Mouse (Mus musculus) CD8-positive naive resting alpha-beta T cell, adult 57 days (primary cell): ENCODE data around the gene Babam1. TPM values are rescaled to one million over a fixed set of nuclear protein-coding genes. Genes with fewer than 3 reads are reported as not detected.

Experiments used
- total RNA-seq: library from RNA; stranded (reverse); gene quantifications from one replicate; pipeline ENCODE4 v1.2.4, GENCODE M21; 2023

The Babam1 gene
- total RNA-seq, result 109 TPM

DNA sequence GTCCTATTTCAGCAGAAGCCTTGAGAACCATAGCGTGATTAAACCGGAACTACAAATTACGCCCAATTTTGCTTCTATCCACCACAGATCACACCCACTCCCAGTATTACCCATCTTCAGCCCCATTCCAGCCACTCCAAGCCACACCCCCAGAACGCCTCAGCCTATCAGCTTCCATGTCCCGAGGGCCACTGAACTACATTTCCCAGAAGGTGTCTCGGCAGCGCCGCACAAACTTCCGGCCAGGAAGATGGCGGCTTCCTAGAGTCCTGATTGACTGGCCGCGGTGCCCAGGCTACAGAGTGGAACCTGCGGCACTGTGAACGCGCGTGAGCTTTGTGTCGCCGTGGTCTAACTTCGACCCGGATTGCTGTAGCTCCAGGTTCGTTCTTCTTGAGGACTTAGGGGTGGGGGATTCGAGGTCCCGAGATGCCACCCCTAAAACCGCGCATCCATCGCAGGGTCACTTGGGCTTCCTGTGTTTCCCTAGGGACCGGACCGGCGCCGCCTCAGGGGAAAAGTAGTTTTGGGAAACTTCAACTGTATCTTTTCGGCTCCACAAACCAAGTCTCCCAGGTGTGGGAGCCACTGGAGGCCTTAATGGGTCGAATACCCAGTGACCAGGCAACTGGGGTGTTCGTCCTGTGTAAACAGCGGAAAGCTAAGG is at the start of gene Babam1:
Babam1 (plus strand) TSS at position 223 of the 667 bp plus-strand sequence.

DNA sequence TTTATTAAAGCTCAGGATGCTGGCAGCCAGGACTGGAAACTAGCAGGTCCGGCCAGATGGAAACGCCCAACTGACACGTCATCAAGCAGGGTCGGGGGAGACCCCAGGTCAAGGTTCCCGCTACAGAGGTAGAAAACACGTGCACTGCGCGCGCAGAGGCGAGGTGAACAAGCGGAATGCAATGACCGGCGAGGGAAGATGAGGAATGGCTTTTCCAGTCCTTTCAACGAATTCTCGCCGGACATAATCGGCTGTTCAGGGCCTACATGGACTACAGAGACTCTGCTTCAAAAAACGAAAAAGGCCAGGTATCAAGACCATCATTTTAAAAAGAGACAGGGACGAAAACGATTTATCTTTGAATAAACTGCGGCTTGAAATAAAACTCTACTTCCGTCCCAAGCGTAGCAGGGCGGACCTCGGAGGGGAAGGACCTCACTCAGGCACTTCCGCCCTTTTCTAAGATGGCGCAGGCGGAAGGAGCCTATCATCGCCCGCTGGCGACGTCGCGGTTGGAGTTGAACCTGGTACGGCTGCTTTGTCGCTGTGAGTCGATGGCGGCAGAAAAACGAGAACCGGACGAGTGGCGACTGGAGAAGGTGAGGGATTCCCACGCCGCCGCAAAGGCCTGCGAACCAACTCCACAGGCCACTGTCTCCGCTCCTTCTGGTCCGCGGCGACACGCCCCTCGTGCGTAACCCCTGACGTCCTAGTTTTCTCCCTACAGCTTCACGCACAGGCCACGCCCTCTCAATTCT is 29.7 kb upstream of the Babam1 start, which contains the start of gene Use1:
Use1 (plus strand) TSS at position 78 of the 758 bp plus-strand sequence.

DNA sequence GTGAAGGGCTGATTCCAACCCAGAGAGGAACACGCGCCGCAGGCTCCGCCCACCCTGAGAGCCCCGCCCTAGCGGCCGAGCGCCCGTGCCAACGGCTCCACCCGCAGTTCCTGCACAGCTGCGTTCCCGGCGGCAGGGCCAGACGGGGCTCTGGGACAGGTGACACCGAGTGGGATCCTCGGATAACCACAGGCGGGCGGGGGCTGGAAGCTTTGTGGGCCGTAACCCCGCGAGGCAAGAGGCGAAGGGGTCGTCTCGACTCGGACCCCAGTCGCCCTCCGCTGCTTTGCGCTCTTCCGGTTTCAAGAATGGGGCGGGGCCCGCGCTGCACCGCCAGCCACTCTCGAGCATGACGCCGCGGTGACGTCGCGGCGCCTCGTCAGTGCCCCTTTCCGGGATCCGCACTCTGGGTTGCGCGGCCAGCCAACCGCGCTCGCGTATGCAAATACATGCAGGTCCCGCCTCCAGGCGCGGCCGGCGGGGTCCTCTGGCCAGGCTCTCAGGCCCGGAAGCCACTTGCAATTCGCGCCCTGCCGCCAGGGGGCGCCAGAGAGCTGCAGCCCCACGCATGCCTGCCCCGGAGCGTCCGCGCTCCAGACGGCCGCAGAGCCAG is 25.3 kb upstream of the Babam1 start, which contains the start of gene Ocel1:
Ocel1 (plus strand) TSS at position 63 of the 613 bp plus-strand sequence.

DNA sequence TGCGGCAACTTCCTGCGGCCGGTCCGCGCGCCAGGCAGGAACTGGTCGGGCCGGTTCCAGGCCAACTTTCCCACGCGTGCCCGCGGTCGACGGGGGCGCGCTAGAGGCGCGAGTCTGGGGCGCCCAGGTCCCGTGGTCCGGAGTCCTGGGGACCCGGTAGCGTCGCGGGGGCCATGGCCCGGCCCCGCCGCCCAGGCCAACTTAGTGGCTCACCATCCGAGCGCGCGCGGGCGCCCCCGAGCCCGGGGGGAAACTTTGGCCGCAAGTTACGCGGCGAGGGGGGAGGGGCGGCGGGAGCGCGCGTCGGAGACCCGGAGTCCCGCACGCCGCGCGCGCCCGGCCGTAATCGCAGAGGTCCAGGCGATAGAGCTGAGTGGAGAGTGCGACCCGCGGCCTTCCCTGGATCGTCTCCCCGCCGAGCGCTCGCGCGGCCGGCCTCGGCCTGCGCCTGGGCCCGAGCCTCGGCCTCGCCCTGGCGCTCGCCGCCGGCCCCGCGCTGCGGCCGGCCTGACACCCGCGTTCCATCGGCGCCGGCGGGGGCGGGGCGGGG is 15.2 kb upstream of the Babam1 start, which contains the start of gene Nr2f6:
Nr2f6 (minus strand) TSS at position 540 of the 550 bp plus-strand sequence.

DNA sequence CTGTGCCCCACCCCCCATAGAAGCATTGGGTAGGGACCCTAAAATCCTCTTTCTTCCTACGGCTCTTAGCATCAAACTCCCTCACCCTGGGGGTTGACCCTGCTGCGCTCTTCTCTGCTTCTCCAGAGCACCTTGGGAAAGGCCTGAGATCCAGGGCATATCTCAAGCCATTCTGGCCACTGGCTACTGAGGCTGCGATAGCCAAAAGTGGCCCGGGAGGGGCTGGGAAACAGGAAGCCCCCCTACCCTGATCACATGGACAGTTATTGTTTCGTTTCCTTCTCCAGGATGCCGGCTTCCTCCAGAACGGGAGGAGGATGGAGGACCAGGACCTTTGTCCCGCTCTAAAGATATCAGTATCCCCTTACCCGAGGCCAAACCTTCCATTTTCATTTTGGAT is 1.0 kb upstream of the Babam1 start, which contains the start of gene Ushbp1:
Ushbp1 (minus strand) TSS at position 174 of the 400 bp plus-strand sequence.

DNA sequence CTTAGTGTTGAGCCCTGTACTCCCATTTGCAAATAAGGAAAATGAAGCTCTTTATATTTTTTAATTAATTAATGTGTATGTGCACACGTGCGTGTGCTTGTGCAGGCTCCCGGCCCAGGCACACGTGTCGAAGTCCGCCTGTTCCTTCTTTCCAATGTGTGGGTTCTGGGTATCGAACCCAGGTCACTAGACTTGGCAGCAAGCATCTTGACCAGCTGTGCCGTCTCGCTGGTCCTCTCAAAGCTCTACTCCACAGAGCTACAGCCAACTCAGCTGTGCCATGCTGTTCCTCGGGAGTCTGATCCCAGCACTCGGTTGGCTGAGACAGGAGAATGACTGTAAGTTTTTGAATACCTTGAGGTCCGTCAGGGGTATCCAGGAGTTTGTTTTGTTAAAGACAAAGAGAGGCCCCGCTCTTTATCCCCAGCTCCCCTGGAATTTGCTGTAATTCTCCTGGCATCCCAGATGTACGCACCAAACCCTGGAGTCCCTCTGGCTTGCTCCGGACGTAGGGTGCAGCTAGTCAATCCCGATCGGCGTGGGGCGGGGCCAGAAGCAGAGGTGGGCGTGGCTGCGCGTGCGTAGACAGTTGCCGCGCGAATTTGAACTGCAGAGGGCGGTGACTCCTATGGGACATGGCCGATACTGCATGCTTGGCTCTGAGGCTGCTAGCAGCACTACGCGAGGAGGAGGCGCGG is 8.9 kb downstream of the Babam1 start, which contains the start of gene Ankle1:
Ankle1 (plus strand) TSS at position 610 of the 698 bp plus-strand sequence.

Other genes starting within 250 kb of the Babam1 start
- gene Myo9b, start 124.1 kb upstream of the Babam1 start, total RNA-seq, result 141 TPM
- 29.9 TPM for gene Haus8, start 123.9 kb upstream of the Babam1 start, total RNA-seq
- gene Use1, start 30.0 kb upstream of the Babam1 start, total RNA-seq, result 310 TPM
- gene Ocel1, start 25.6 kb upstream of the Babam1 start, total RNA-seq, result 22.3 TPM
- gene Nr2f6, start 14.9 kb upstream of the Babam1 start, total RNA-seq, result 4.0 TPM
- 0.28 TPM for gene Ushbp1, start 1.1 kb upstream of the Babam1 start, total RNA-seq
- 1.8 TPM for gene Ankle1, start 9.1 kb downstream of the Babam1 start, total RNA-seq
- 76.5 TPM for gene Abhd8, start 66.8 kb downstream of the Babam1 start, total RNA-seq
- gene Mrpl34, start 68.1 kb downstream of the Babam1 start, total RNA-seq, result 39.7 TPM
- 90.7 TPM for gene Dda1, start 72.3 kb downstream of the Babam1 start, total RNA-seq
- 24.0 TPM for gene Ano8, start 89.1 kb downstream of the Babam1 start, total RNA-seq
- gene Gtpbp3, start 91.2 kb downstream of the Babam1 start, total RNA-seq, result 20.5 TPM
- 0.67 TPM for gene Plvap, start 114.9 kb downstream of the Babam1 start, total RNA-seq
- gene Ccdc194, start 128.8 kb downstream of the Babam1 start, total RNA-seq, result not detected
- 62.4 TPM for gene Bst2, start 140.6 kb downstream of the Babam1 start, total RNA-seq
- 27.2 TPM for gene Mvb12a, start 146.1 kb downstream of the Babam1 start, total RNA-seq
- 2.2 TPM for gene Tmem221, start 162.0 kb downstream of the Babam1 start, total RNA-seq
- not detected for gene Nxnl1, start 169.7 kb downstream of the Babam1 start, total RNA-seq
- gene Slc27a1, start 172.0 kb downstream of the Babam1 start, total RNA-seq, result 6.8 TPM
- 52.5 TPM for gene Pgls, start 195.3 kb downstream of the Babam1 start, total RNA-seq
- 11.5 TPM for gene Fam129c, start 200.8 kb downstream of the Babam1 start, total RNA-seq
- gene Colgalt1, start 214.1 kb downstream of the Babam1 start, total RNA-seq, result 50.7 TPM